Mouse (Mus musculus) c-Kit-negative CD71-positive TER-119-positive erythroid progenitor cells, embryonic 14.5 days (primary cell): Measurements from ENCODE around the gene Gopc.

Source experiments
- DNase-seq: peaks from one replicate; pipeline ENCODE4 v3.0.0-alpha.2; 2013; ENCODE audit warnings: low read depth, low spot score

The Gopc gene

GRCm38 (mm10) chr10:52381845-52382591, at the start of gene Gopc:
TSS of gene Gopc (minus strand) at chr10:52382124.
- peak; percentile 96 for DNase-seq

- DNase-seq: no peak
These were observed 49.0 kb upstream of the Gopc start for GRCm38 (mm10) chr10:52430953-52431352.

GRCm38 (mm10) chr10:52427634-52428415, 45.9 kb upstream of the Gopc start:
- no peak for DNase-seq

GRCm38 (mm10) chr10:52426314-52426980, 44.5 kb upstream of the Gopc start:
- no peak for DNase-seq

GRCm38 (mm10) chr10:52423097-52423496, 41.2 kb upstream of the Gopc start:
- DNase-seq: no peak

- no peak for DNase-seq
These were observed 39.8 kb upstream of the Gopc start for GRCm38 (mm10) chr10:52421716-52422115.

- DNase-seq: no peak
These were observed 38.6 kb upstream of the Gopc start for GRCm38 (mm10) chr10:52420526-52420925.

GRCm38 (mm10) chr10:52419402-52419801, 37.5 kb upstream of the Gopc start:
- DNase-seq: no peak

GRCm38 (mm10) chr10:52418931-52419330, 37.0 kb upstream of the Gopc start:
- DNase-seq: no peak

- DNase-seq: peak; percentile 12
These were observed 36.3 kb upstream of the Gopc start for GRCm38 (mm10) chr10:52417998-52418860.

GRCm38 (mm10) chr10:52417299-52417997, 35.5 kb upstream of the Gopc start, which contains the start of gene Nus1:
TSS of gene Nus1 (plus strand) at chr10:52417547.
- peak; percentile 91 for DNase-seq

- no peak for DNase-seq
These were observed 34.5 kb upstream of the Gopc start for GRCm38 (mm10) chr10:52416458-52416857.

GRCm38 (mm10) chr10:52415020-52415419, 33.1 kb upstream of the Gopc start:
- no peak for DNase-seq

- no peak for DNase-seq
These were observed 25.6 kb upstream of the Gopc start for GRCm38 (mm10) chr10:52407526-52407925.

GRCm38 (mm10) chr10:52405160-52405559, 23.2 kb upstream of the Gopc start:
- DNase-seq: no peak

- DNase-seq: no peak
These were observed 17.8 kb upstream of the Gopc start for GRCm38 (mm10) chr10:52399722-52400121.

GRCm38 (mm10) chr10:52398715-52399114, 16.8 kb upstream of the Gopc start:
- no peak for DNase-seq

- DNase-seq: no peak
These were observed 14.7 kb upstream of the Gopc start for GRCm38 (mm10) chr10:52396647-52397046.

GRCm38 (mm10) chr10:52391208-52391607, 9.3 kb upstream of the Gopc start:
- DNase-seq: no peak

- DNase-seq: no peak
These were observed 7.5 kb upstream of the Gopc start for GRCm38 (mm10) chr10:52389438-52389837.
